Mouse (Mus musculus): Measurements from ENCODE around the gene Acot7.
A peak's percentile ranks its signal among the peaks of the same experiment; 100 is the strongest.

DNA sequence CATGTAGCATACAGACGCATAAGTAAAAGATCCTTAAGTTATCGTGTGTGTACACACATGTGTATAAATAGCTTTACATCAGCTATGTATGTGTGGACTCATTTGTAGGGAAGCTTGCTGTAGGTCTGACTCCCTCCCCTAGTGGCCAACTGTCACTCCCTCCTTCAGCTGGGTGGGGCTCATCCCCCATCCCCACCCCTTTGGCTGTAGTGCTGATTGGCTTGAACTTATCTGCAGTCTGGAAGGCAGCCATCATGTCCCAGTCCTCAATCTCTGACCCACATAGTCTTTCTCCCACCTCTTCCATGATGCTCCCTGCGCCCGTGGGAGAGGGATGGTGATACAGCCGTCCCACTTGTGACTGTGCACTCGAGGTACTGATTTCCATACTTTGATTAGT, 26.7 kb downstream of the Acot7 start:
- TF ChIP-seq CTCF (IDR thresholded peaks at IDR 0.05; ENCODE audit: low read depth) = peak; percentile 30; the same call in 1 of the 2 replicates
- TF ChIP-seq EP300 (IDR thresholded peaks at IDR 0.05; ENCODE audit: low read depth) = no peak
